20 mouse cellular contexts compared by ENCODE assay signal in genomic region chr10:20758259-20758658, GRCm38 (mm10).
"Had no signal": no experiment of that assay in that cellular context is flagged by ENCODE, and none has a peak within 500 bp of the region (broad histone marks: within the 10 kb centered on the region; RNA-seq: fewer than 3 reads in every experiment).

No protein-coding gene starts in this region.

- H3K9me3 ChIP-seq: midbrain, embryonic 10.5 days; midbrain, embryonic 12.5 days; neural tube, embryonic 13.5 days; neural tube, embryonic 15.5 days; stomach, embryonic 15.5 days had no signal

- DNase-seq: lung, adult 18-20 months; lung, embryonic 14.5 days; lung, postnatal 4 days; midbrain, embryonic 14.5 days; retina, postnatal 1 day; right cerebral cortex, adult 18-20 months; right cerebral cortex, postnatal 25 days; right cerebral cortex, postnatal 4 days; thymus, adult 2 months; thymus, postnatal 25 days; thymus, postnatal 4 days had no signal

- H3K9ac ChIP-seq: liver, embryonic 14.5 days; lung, embryonic 14.5 days; midbrain, embryonic 12.5 days; neural tube, embryonic 13.5 days; neural tube, embryonic 15.5 days; stomach, embryonic 15.5 days had no signal

- H3K36me3 ChIP-seq: midbrain, embryonic 10.5 days; midbrain, embryonic 12.5 days; neural tube, embryonic 13.5 days; neural tube, embryonic 15.5 days; stomach, embryonic 15.5 days had no signal

- H3K4me3 ChIP-seq: midbrain, embryonic 10.5 days; midbrain, embryonic 12.5 days; myocyte; neural tube, embryonic 13.5 days; neural tube, embryonic 15.5 days; stomach, embryonic 15.5 days had no signal

- H3K4me1 ChIP-seq: midbrain, embryonic 10.5 days; midbrain, embryonic 12.5 days; neural tube, embryonic 13.5 days; neural tube, embryonic 15.5 days; stomach, embryonic 15.5 days had no signal

- ATAC-seq: midbrain, embryonic 16.5 days had no signal

- H3K27me3 ChIP-seq: midbrain, embryonic 12.5 days; neural tube, embryonic 13.5 days; neural tube, embryonic 15.5 days; stomach, embryonic 15.5 days had no signal

- H3K27ac ChIP-seq: liver, embryonic 14.5 days; midbrain, embryonic 10.5 days; midbrain, embryonic 12.5 days; neural tube, embryonic 13.5 days; neural tube, embryonic 15.5 days; stomach, embryonic 15.5 days; stomach, postnatal 0 days had no signal
